Mouse (Mus musculus) erythroid progenitor cell, adult 5-6 weeks (primary cell): ENCODE measurements around the gene Parp4. TPM values are rescaled to one million over a fixed set of nuclear protein-coding genes. Genes with fewer than 3 reads are reported as not detected.

Source experiments
- ATAC-seq: replicated peaks from 2 replicates; pipeline ENCODE4 v1.8.0; 2016; ENCODE audit warnings: moderate number of reproducible peaks, mild to moderate bottlenecking, moderate TSS enrichment, inconsistent platforms; ENCODE audit not compliant: poor library complexity, low FRiP score, severe bottlenecking
- total RNA-seq, 2 experiments: library from RNA; stranded (forward) in 1 of 2; stranded (reverse) in 1 of 2; fragments of 150-400 nt in 1 of 2; fragments of 186-747, 209-891 nt in 1 of 2; gene quantifications; 2 replicates each; pipeline versions ENCODE4 v1.2.3 to v1.2.4; 2015 to 2017; ENCODE audit warnings: low replicate concordance in 2 of 2

Parp4 gene
- total RNA-seq (2015; ENCODE audit: low replicate concordance): 14.1 and 28.9 TPM in 2 replicates
- 2.1 and 3.0 TPM in 2 replicates for total RNA-seq (2017; ENCODE audit: low replicate concordance)

GRCm38 (mm10) chr14:56575416-56575815 is at the start of gene Parp4, which contains the start of gene Cenpj:
Gene Parp4, plus strand, starts transcription at chr14:56575619.
Gene Cenpj, minus strand, starts transcription at chr14:56575425.
- ATAC-seq: peak; percentile 91

- no peak for ATAC-seq
Measured at GRCm38 (mm10) chr14:56530788-56531187, 44.6 kb upstream of the Parp4 start.

- no peak for ATAC-seq
Measured at GRCm38 (mm10) chr14:56544946-56545345, 30.5 kb upstream of the Parp4 start.

- no peak for ATAC-seq
Measured at GRCm38 (mm10) chr14:56545491-56545890, 29.9 kb upstream of the Parp4 start.

- ATAC-seq: no peak
Measured at GRCm38 (mm10) chr14:56550960-56551359, 24.5 kb upstream of the Parp4 start.

- no peak for ATAC-seq
Measured at GRCm38 (mm10) chr14:56552924-56553323, 22.5 kb upstream of the Parp4 start.

- no peak for ATAC-seq
Measured at GRCm38 (mm10) chr14:56553331-56553730, 22.1 kb upstream of the Parp4 start.

GRCm38 (mm10) chr14:56554716-56555115 is 20.7 kb upstream of the Parp4 start:
- no peak for ATAC-seq

GRCm38 (mm10) chr14:56559134-56559533 is 16.3 kb upstream of the Parp4 start:
- ATAC-seq: no peak

GRCm38 (mm10) chr14:56567476-56567875 is 7.9 kb upstream of the Parp4 start:
- ATAC-seq: no peak

- ATAC-seq: no peak
Measured at GRCm38 (mm10) chr14:56569041-56569440, 6.4 kb upstream of the Parp4 start.

- ATAC-seq: peak; percentile 90
Measured at GRCm38 (mm10) chr14:56571310-56572093, 3.9 kb upstream of the Parp4 start.

GRCm38 (mm10) chr14:56572546-56572945 is 2.9 kb upstream of the Parp4 start:
- no peak for ATAC-seq

- no peak for ATAC-seq
Measured at GRCm38 (mm10) chr14:56575969-56576901, 816 bp downstream of the Parp4 start.

- ATAC-seq: no peak
Measured at GRCm38 (mm10) chr14:56579011-56579410, 3.6 kb downstream of the Parp4 start.

- ATAC-seq: no peak
Measured at GRCm38 (mm10) chr14:56581117-56581516, 5.7 kb downstream of the Parp4 start.

GRCm38 (mm10) chr14:56582294-56582693 is 6.9 kb downstream of the Parp4 start:
- ATAC-seq: no peak

GRCm38 (mm10) chr14:56592191-56592590 is 16.8 kb downstream of the Parp4 start:
- no peak for ATAC-seq

- no peak for ATAC-seq
Measured at GRCm38 (mm10) chr14:56594811-56595210, 19.4 kb downstream of the Parp4 start.

GRCm38 (mm10) chr14:56598759-56599158 is 23.3 kb downstream of the Parp4 start:
- 0 out of 2 replicates have a peak, but pooled peaks have one; percentile 48 for ATAC-seq
